Mouse (Mus musculus) intestine, embryonic 15.5 days (tissue): ENCODE measurements around the gene Kat2a. TPM values are rescaled to one million over a fixed set of nuclear protein-coding genes. Genes with fewer than 3 reads are reported as not detected.

Source experiments
- ATAC-seq: fragments of 200-750 bp; cut with Nextera tagmentation; 2 replicates; pipeline ENCODE4 v1.8.0; 2017; ENCODE audit warnings: moderate TSS enrichment, moderate library complexity
- H3K27ac ChIP-seq: fragments of 300-500 bp; sonication (generic); 2 replicates; pipeline ENCODE4 v1.5.1; 2015; ENCODE audit warnings: mild to moderate bottlenecking, inconsistent platforms
- H3K27me3 ChIP-seq: fragments of 300-500 bp; sonication (generic); replicated peaks from 2 replicates; pipeline ENCODE4 v1.6.1; 2015; ENCODE audit warnings: inconsistent platforms
- H3K36me3 ChIP-seq: fragments of 300-500 bp; sonication (generic); 2 replicates; pipeline ENCODE4 v1.6.1; 2015; ENCODE audit warnings: inconsistent platforms
- H3K4me1 ChIP-seq: fragments of 300-500 bp; sonication (generic); replicated peaks from 2 replicates; pipeline ENCODE4 v1.6.1; 2015; ENCODE audit warnings: inconsistent platforms
- H3K4me2 ChIP-seq: fragments of 300-500 bp; sonication (generic); replicated peaks from 2 replicates; pipeline ENCODE4 v1.6.1; 2015; ENCODE audit warnings: mild to moderate bottlenecking, inconsistent platforms
- H3K4me3 ChIP-seq: fragments of 300-500 bp; sonication (generic); replicated peaks from 2 replicates; pipeline ENCODE4 v1.5.1; 2015; ENCODE audit warnings: inconsistent platforms
- H3K9ac ChIP-seq: fragments of 300-500 bp; sonication (generic); 2 replicates; pipeline ENCODE4 v1.6.1; 2015; ENCODE audit warnings: inconsistent platforms
- H3K9me3 ChIP-seq: fragments of 300-500 bp; sonication (generic); 2 replicates; pipeline ENCODE4 v1.6.1; 2016; ENCODE audit warnings: inconsistent platforms
- WGBS: fragments of 180-500 bp; shearing (Covaris S2); methylation state at CpG from one replicate; pipeline ENCODE4 v1.1.7; 2015; 5-methylcytosine and 5-hydroxymethylcytosine counted together
- polyA plus RNA-seq: library from polyadenylated mRNA; unstranded; fragments of >200 nt; fragmentation: Nextera tagmentation; extraction: Ambion mirVana; gene quantifications from 2 replicates; pipeline ENCODE4 v1.2.1, GENCODE M21; 2015

Kat2a gene
- polyA plus RNA-seq, 1 experiment from 2014 or later = 51.9 TPM

DNA sequence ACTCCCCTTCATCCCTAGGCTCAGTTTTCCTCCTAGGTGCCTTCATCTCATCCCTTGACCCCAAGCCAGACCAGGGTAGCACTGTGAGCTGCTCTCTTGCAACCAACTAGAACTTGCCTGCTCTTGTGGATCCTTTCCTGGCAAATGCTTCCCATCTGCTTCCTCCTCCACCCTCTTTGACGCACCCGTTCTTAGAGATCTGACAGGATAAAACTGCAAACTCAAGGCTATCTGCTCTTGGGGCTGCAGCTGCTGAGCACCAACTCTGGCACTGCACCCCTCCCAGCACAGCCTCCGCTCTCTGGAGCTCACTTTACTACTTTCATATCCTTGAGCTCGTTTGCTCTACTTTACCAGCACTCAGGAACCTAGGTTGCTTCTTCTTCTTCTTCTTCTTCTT lies 36.4 kb upstream of the Kat2a start:
- Histone ChIP-seq H3K27me3 (peaks cover 21% of the 10 kb centered on the region), H3K4me2 (no peak overlapping the region), H3K9me3 (no peaks in the 10 kb centered on the region), H3K4me1 (no peaks in the 10 kb centered on the region), H3K4me3 (no peak overlapping the region), H3K9ac (no peak overlapping the region), H3K27ac (no peak overlapping the region), H3K36me3 (no peaks in the 10 kb centered on the region)
- ATAC-seq = no peak
- WGBS = 68% methylated on average over 4 of the region's 4 CpGs

DNA sequence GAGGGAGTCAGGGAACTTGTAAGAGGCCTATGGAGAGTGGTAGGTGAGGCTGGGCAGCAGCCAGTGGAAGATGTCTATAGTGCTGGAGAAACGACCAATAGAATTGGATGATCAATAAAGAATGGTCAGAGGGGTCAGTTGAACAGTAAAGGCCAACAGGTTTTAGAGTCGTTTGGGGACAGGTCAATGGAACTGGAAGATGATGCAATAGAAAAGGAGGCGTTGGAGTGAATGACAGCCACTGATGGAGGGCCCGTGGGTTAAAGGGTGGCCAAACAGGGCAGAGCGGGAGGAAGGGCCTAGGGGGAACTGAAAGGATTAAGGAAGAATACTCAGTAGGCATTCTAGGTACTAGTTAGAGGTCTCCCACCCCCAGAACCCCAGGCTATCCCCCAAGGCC lies 34.8 kb upstream of the Kat2a start:
- H3K36me3 ChIP-seq = no peaks in the 10 kb centered on the region
- H3K9me3 ChIP-seq = no peaks in the 10 kb centered on the region
- no peak overlapping the region for H3K9ac ChIP-seq
- H3K4me1 ChIP-seq = no peaks in the 10 kb centered on the region
- H3K4me3 ChIP-seq = no peak overlapping the region
- 74% methylated on average over 5 of the region's 5 CpGs for WGBS
- H3K27me3 ChIP-seq = peaks cover 21% of the 10 kb centered on the region
- no peak overlapping the region for H3K27ac ChIP-seq
- H3K4me2 ChIP-seq = no peak overlapping the region
- ATAC-seq = no peak

DNA sequence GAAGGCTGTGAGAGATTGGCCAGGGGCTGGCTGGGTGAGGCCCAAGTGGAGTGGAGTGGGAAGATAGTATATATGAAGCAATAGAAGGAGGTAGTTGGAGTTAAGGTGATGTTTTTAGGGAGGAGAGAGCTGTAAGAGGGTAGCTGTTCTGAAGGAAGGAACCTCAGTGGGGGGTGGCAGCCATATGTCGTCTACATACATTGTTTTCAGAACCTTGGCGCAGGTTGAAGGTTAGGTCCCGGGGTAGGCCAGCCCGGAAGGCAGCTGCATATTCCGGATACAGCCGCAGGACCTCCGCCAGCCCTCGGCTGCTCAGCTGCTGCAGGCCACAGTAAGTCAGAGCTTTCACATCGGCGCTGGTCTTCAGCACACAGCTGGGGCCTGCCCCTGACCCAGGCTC lies 34.3 kb upstream of the Kat2a start:
- H3K9ac ChIP-seq = no peak overlapping the region
- H3K27me3 ChIP-seq = peaks cover 21% of the 10 kb centered on the region
- no peak overlapping the region for H3K4me3 ChIP-seq
- no peak overlapping the region for H3K27ac ChIP-seq
- no peaks in the 10 kb centered on the region for H3K9me3 ChIP-seq
- no peaks in the 10 kb centered on the region for H3K4me1 ChIP-seq
- 83% methylated on average over 10 of the region's 10 CpGs for WGBS
- no peak overlapping the region for H3K4me2 ChIP-seq
- ATAC-seq = no peak
- no peaks in the 10 kb centered on the region for H3K36me3 ChIP-seq

DNA sequence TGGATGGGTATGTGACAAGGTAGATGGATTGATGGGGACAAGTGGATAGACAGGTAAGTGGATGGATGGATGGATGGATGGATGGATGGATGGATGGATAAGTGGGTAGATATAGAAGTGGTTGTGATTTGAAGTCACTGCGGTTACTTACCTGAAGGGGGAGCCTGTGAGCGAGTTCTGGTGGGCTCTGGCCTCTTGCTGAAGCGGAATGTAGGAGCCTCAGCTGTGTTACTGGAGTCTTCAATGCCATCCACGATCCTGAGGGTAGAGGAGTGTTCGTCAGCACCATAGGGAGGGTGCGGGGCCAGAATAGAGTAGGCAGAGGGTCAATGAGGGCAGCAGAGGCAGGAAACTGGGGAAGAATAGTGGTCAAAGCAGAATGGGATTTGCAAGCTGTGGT lies 32.8 kb upstream of the Kat2a start:
- 17% methylated on average over 6 of the region's 6 CpGs for WGBS
- no peak overlapping the region for H3K27ac ChIP-seq
- ATAC-seq = no peak

DNA sequence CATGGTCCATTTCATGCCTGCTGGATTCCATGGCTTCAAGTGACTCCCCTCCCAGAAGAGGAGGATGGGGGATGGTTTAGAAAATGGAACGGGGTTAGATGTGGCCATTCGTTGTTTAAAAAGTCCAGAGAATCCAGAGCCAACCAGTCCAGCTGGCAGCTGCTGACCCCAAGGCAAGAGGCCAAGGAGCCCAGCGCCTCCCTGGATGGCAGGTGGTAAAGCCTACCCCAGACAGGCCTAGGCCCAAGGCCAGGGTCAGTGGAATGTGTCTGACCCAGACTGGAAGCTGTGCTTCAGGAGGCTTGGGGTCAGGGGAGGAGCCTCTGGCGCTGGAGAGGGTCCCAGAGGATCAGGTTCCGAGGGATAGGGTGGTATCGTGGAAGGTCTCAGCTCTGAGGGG lies 29.1 kb upstream of the Kat2a start:
- Histone ChIP-seq H3K9ac (no peak overlapping the region), H3K4me1 (peaks cover 9% of the 10 kb centered on the region), H3K27ac (no peak overlapping the region), H3K4me2 (no peak overlapping the region), H3K4me3 (no peak overlapping the region), H3K27me3 (no peaks in the 10 kb centered on the region; the same call in 1 of the 2 replicates), H3K9me3 (no peaks in the 10 kb centered on the region), H3K36me3 (no peaks in the 10 kb centered on the region)
- 65% methylated on average over 6 of the region's 6 CpGs for WGBS
- ATAC-seq = no peak

More for the DNA sequence above, 32.8 kb upstream of the Kat2a start:
- H3K4me2 ChIP-seq = no peak overlapping the region
- H3K4me3 ChIP-seq = no peak overlapping the region
- no peaks in the 10 kb centered on the region for H3K4me1 ChIP-seq
- H3K27me3 ChIP-seq = peaks cover 17% of the 10 kb centered on the region
- H3K36me3 ChIP-seq = no peaks in the 10 kb centered on the region
- H3K9me3 ChIP-seq = no peaks in the 10 kb centered on the region
- no peak overlapping the region for H3K9ac ChIP-seq

DNA sequence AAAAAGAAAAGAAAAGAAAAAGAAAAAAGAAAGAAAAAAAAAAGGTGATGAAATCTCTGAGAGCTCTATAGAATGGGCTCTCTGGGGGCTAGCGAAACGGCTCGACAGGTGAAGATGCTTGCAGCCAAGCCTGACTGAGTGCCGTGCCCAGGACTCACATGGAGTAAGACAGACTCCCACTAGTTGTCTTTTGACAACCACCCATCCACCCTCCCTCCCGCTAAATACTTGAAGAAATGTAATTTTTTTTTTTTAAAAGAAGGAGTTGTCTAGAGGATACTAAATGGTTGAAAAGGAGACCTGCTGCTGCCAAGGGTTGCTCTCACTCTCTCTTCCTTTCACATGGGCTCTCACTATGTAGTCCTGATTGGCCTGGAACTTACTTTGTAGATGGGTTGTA lies 26.5 kb upstream of the Kat2a start:
- H3K4me1 ChIP-seq = peaks cover 19% of the 10 kb centered on the region
- no peaks in the 10 kb centered on the region for H3K9me3 ChIP-seq
- peak overlapping the region; percentile 95 for H3K4me3 ChIP-seq
- 19% methylated on average over 5 of the region's 5 CpGs for WGBS
- peak overlapping the region; percentile 57 for H3K9ac ChIP-seq
- ATAC-seq = no peak
- H3K27me3 ChIP-seq = no peaks in the 10 kb centered on the region
- H3K27ac ChIP-seq = no peak overlapping the region
- no peaks in the 10 kb centered on the region for H3K36me3 ChIP-seq
- H3K4me2 ChIP-seq = peak overlapping the region; percentile 82

DNA sequence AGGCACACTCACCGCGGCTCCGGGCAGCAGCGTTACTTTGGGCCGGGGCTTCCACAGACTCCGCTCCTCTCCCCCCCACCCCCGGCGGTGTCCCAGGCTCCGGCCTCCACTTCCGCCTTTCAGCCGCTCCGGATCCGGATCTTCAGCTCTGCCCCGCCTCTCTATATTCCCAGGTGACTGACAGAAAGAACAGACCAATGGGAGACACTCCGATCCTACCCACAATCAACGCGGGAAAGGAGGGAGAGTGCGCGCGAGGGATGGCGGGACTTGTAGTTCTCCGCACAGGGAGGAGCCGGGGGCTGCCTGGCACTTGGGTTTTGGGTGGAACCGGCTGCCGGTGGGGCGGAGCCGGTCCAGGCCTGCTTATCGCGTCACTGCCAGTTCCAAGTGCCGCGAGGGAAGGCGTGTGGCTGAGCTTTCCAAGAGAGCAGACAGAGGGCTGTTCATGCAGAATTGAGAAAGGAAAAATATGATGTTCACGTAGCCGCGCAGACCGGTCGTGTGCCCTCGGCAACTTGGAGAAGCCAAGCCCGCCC lies 25.9 kb upstream of the Kat2a start, which contains the start of gene Rab5c:
TSS of gene Rab5c (minus strand) at position 150 of the 539 bp plus-strand sequence.
- WGBS = under 1% methylated on average over 39 of the region's 39 CpGs
- H3K4me1 ChIP-seq = peaks cover 20% of the 10 kb centered on the region
- H3K4me2 ChIP-seq = peak within 1 kb of the TSS; percentile 82
- no peaks in the 10 kb centered on the region for H3K9me3 ChIP-seq
- H3K36me3 ChIP-seq = no peaks in the 10 kb centered on the region
- peak within 1 kb of the TSS; percentile 95 for H3K4me3 ChIP-seq
- peak; percentile 100 for ATAC-seq
- peak within 1 kb of the TSS; percentile 70 for H3K27ac ChIP-seq
- H3K27me3 ChIP-seq = no peaks in the 10 kb centered on the region
- peak within 1 kb of the TSS; percentile 97 for H3K9ac ChIP-seq

DNA sequence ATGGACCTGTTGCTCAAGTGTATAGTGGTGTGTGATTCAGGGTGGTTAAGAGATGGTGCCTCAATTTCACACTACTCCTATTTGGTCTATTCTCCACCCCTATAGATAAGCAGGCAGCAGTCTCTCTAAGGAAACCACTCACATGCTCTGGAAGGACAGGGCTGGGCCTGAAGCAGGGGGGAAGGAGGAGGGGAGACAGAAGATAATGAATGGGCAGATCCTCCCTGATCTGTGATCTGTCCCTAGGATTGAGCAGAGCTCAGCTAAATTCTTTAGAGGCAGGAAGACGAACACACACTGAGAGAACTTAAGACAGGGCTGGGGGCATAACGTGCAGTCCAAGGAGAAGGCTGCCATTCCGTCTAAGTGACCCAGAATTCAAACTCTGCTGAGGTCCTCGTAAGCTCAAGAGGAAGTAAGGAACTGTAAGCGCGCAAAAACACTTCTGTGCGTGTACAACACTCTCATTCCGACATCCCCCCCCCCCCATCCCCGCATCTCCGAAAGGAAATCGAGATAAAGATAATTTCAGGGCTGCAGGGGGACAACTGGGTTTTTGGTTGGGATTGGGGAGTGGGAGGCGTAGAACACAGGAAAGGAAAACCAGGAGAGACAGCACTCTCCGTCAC lies 25.0 kb upstream of the Kat2a start:
- Histone ChIP-seq H3K4me1 (peaks cover 22% of the 10 kb centered on the region), H3K9ac (peak overlapping the region; percentile 97), H3K4me2 (peak overlapping the region; percentile 82), H3K27me3 (no peaks in the 10 kb centered on the region), H3K27ac (peak overlapping the region; percentile 70), H3K4me3 (peak overlapping the region; percentile 95), H3K9me3 (no peaks in the 10 kb centered on the region), H3K36me3 (no peaks in the 10 kb centered on the region)
- under 1% methylated on average over 13 of the region's 13 CpGs for WGBS
- ATAC-seq = 0 out of 2 replicates have a peak, but pooled peaks have one; percentile 13

DNA sequence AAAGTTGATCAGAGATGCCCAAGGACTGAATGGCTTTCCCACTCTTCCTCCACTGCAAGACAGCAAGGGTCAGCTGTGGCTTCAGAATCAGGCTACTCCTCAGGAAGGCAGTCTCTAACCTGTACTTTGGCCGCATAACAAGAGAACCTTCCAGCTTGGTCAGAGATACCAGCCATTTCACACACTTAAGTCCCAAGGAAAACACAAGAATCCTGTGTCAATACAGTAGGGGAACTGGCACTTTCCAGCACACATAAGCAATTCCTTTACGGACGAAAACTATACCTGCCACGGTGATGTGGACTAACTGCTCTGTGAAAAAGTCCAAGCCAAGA lies 24.4 kb upstream of the Kat2a start:
- WGBS = 67% methylated on average over 4 of the region's 4 CpGs
- H3K36me3 ChIP-seq = no peaks in the 10 kb centered on the region
- peak overlapping the region; percentile 82 for H3K4me2 ChIP-seq
- no peaks in the 10 kb centered on the region for H3K9me3 ChIP-seq
- peak overlapping the region; percentile 95 for H3K4me3 ChIP-seq
- no peaks in the 10 kb centered on the region for H3K27me3 ChIP-seq
- H3K4me1 ChIP-seq = peaks cover 22% of the 10 kb centered on the region
- peak overlapping the region; percentile 70; the same call in 1 of the 2 replicates for H3K27ac ChIP-seq
- ATAC-seq = no peak
- H3K9ac ChIP-seq = peak overlapping the region; percentile 97; the same call in 1 of the 2 replicates

DNA sequence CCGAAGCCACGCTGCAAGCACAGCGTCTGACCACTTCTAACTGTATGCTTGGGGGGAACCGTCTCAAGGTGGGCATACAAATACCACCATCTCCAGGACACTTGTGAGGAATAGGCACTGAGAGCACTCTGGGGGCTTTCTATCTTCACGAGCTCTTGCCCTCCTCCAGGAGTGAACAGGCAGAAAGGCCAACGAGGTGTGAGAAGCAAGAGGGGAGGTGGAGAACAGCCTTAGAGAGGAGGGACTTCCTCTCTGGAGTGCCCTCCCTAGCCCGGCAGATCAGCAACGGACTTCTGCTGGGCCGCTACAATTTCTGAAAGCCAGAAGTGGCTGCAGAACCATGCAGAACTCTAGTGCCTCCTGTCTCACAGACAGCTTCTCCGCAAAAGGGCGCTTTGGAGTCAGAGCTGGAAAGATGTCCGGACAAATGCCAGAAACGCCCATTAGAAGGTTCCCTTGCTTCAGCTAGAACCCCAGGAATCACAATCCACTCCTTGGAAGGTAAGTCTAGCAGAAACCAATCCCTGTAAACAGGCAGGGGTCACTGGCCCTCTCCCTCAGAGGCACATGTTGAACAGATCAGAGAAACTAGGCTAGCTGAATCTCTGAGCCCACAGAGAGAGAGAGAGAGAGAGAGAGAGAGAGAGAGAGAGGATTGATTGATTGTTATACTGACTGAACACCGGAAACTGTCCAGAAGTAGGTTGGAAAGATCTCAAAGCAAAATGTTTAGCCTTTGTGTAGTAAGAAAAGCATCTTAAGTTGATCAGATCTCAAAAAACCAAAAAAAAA lies 23.9 kb upstream of the Kat2a start:
- H3K36me3 ChIP-seq = no peaks in the 10 kb centered on the region
- no peak overlapping the region for H3K27ac ChIP-seq
- peaks cover 22% of the 10 kb centered on the region for H3K4me1 ChIP-seq
- H3K4me3 ChIP-seq = 0 out of 2 replicates have a peak overlapping the region, but pooled peaks have one; percentile 2
- no peaks in the 10 kb centered on the region for H3K27me3 ChIP-seq
- no peak for ATAC-seq
- H3K9ac ChIP-seq = peak overlapping the region; percentile 20; the same call in 1 of the 2 replicates
- H3K9me3 ChIP-seq = no peaks in the 10 kb centered on the region
- WGBS = 65% methylated on average over 14 of the region's 14 CpGs
- H3K4me2 ChIP-seq = peak overlapping the region; percentile 82

DNA sequence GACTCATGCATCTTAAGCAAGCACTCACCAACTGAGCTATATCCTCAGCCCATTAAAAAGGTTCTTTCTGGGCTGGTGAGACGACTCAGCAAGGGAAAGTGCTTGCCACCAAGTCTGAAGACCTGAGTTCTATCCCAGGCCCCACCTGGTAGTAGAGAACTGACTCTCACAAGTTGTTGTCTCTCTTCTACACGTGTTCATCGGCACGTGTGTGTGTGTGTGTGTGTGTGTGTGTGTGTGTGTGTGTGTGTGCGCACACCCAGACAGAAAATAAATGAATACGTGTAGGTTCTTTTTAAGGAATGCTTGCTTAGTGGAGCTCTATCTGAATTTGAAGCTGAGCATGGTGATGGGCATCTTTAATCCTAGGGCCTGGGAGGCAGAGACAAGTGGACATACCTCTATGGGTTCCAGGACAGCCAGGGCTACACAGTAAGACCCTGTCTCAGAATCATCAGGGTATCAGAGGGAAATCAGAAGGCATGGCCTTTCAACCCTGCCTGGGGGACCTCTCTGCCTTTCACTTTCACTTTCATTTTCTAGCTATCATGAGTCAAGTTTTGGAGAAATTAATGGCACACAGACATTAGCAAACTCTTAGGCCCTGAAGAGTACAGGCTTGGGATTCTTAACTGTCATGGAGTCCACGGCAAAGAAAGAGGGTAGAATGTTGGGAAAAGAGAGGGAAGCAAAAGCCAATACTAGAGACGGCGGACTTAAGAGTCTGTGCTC lies 23.0 kb upstream of the Kat2a start:
- no peak overlapping the region for H3K4me3 ChIP-seq
- 85% methylated on average over 9 of the region's 9 CpGs for whole genome bisulfite sequencing
- H3K9ac ChIP-seq = peak overlapping the region; percentile 20; the same call in 1 of the 2 replicates
- H3K4me2 ChIP-seq = peak overlapping the region; percentile 82
- H3K4me1 ChIP-seq = peaks cover 22% of the 10 kb centered on the region
- no peaks in the 10 kb centered on the region for H3K9me3 ChIP-seq
- no peaks in the 10 kb centered on the region for H3K36me3 ChIP-seq
- no peaks in the 10 kb centered on the region for H3K27me3 ChIP-seq
- ATAC-seq = no peak
- H3K27ac ChIP-seq = no peak overlapping the region
